Mouse (Mus musculus) MEL (cell line): ENCODE data around the gene St6galnac3. TPM values are rescaled to one million over a fixed set of nuclear protein-coding genes. Genes with fewer than 3 reads are reported as not detected.

ENCODE experiments used
- DNase-seq: peaks from one replicate; pipeline ENCODE4 v3.0.0; 2011; ENCODE audit warnings: low read depth, low spot score
- H3K27ac ChIP-seq: 2 replicates; pipeline ENCODE4 v1.5.1; 2012; ENCODE audit warnings: low read depth, mild to moderate bottlenecking, control low read depth, low read length, moderate library complexity; ENCODE audit not compliant: control insufficient read depth
- H3K27me3 ChIP-seq, 2 experiments: fragments of 150-350 bp in 1 of 2; sonication (generic) in 1 of 2; 2 replicates each; pipeline ENCODE4 v1.6.1; 2012; ENCODE audit warnings: low read length in 2 of 2, mild to moderate bottlenecking in 2 of 2, improper control_type of control experiment in 1 of 2, moderate library complexity in 1 of 2; ENCODE audit not compliant: insufficient read depth in 2 of 2, control insufficient read depth in 1 of 2
- H3K36me3 ChIP-seq, 2 experiments: 2 replicates each; pipeline ENCODE4 v1.6.1; 2012 to 2014; ENCODE audit warnings: low read length in 2 of 2, improper control_type of control experiment in 1 of 2, inconsistent platforms in 1 of 2, mild to moderate bottlenecking in 1 of 2; ENCODE audit not compliant: insufficient read depth in 2 of 2, control insufficient read depth in 1 of 2
- H3K4me1 ChIP-seq, 2 experiments: fragments of 150-350 bp in 1 of 2; sonication (generic) in 1 of 2; 2 replicates each; pipeline ENCODE4 v1.6.1; 2012; ENCODE audit warnings: low read length in 2 of 2, improper control_type of control experiment in 1 of 2, mild to moderate bottlenecking in 1 of 2; ENCODE audit not compliant: insufficient read depth in 2 of 2, control insufficient read depth in 1 of 2
- H3K4me3 ChIP-seq, 2 experiments: fragments of 150-350 bp in 1 of 2; sonication (generic) in 1 of 2; 2 replicates each; pipeline ENCODE4 v1.5.1; 2012; ENCODE audit warnings: low read depth in 2 of 2, low read length in 2 of 2, mild to moderate bottlenecking in 2 of 2, moderate library complexity in 2 of 2, control low read depth in 1 of 2, improper control_type of control experiment in 1 of 2; ENCODE audit not compliant: control insufficient read depth in 1 of 2, insufficient read depth in 1 of 2
- H3K79me2 ChIP-seq: 2 replicates; pipeline ENCODE4 v1.6.1; 2012; ENCODE audit warnings: mild to moderate bottlenecking, low read length, moderate library complexity; ENCODE audit not compliant: control insufficient read depth, poor library complexity, insufficient read depth
- H3K9ac ChIP-seq: 2 replicates; pipeline ENCODE4 v1.6.1; 2012; ENCODE audit warnings: low read depth, mild to moderate bottlenecking, control low read depth, low read length, moderate library complexity; ENCODE audit not compliant: control insufficient read depth, poor library complexity, severe bottlenecking
- H3K9me3 ChIP-seq: fragments of 150-350 bp; sonication (generic); replicated peaks from 2 replicates; pipeline ENCODE4 v1.6.1; 2012; ENCODE audit warnings: mild to moderate bottlenecking, low read length, improper control_type of control experiment, moderate library complexity; ENCODE audit not compliant: insufficient read depth
- BHLHE40 ChIP-seq: IDR thresholded peaks from 2 replicates; pipeline ENCODE4 v1.6.1; 2012; ENCODE audit warnings: low read depth, mild to moderate bottlenecking, inconsistent platforms, low read length, improper control_type of control experiment, borderline replicate concordance
- CHD1 ChIP-seq: IDR thresholded peaks from 2 replicates; pipeline ENCODE4 v1.6.1; 2012; ENCODE audit warnings: low read depth, mild to moderate bottlenecking, inconsistent platforms, low read length, improper control_type of control experiment
- CTCF ChIP-seq, 3 experiments: IDR thresholded peaks in 2 of 3; conservative IDR thresholded peaks in 1 of 3; 2 replicates each; pipeline ENCODE4 v1.5.1; 2011 to 2012; ENCODE audit warnings: low read length in 3 of 3, low read depth in 2 of 3, mild to moderate bottlenecking in 2 of 3, improper control_type of control experiment in 1 of 3, inconsistent platforms in 1 of 3, mixed read lengths in 1 of 3, moderate library complexity in 1 of 3; ENCODE audit not compliant: control insufficient read depth in 1 of 3, insufficient read depth in 1 of 3, poor library complexity in 1 of 3, severe bottlenecking in 1 of 3
- E2F4 ChIP-seq: IDR thresholded peaks from 2 replicates; pipeline ENCODE4 v1.6.1; 2011; ENCODE audit warnings: low read depth, low read length, improper control_type of control experiment, borderline replicate concordance
- ELF1 ChIP-seq: IDR thresholded peaks from 2 replicates; pipeline ENCODE4 v1.6.1; 2014; ENCODE audit warnings: low read depth, mild to moderate bottlenecking, inconsistent platforms, low read length, improper control_type of control experiment, moderate library complexity
- ETS1 ChIP-seq: IDR thresholded peaks from 2 replicates; pipeline ENCODE4 v1.6.1; 2012; ENCODE audit warnings: low read depth, mild to moderate bottlenecking, inconsistent platforms, low read length, improper control_type of control experiment, moderate library complexity
- GATA1 ChIP-seq: IDR thresholded peaks from 2 replicates; pipeline ENCODE4 v1.6.1; 2011; ENCODE audit warnings: low read depth, low read length, improper control_type of control experiment
- HCFC1 ChIP-seq: IDR thresholded peaks from 2 replicates; pipeline ENCODE4 v1.6.1; 2012; ENCODE audit warnings: low read depth, mild to moderate bottlenecking, inconsistent platforms, low read length, improper control_type of control experiment, moderate library complexity
- MAZ ChIP-seq: IDR thresholded peaks from 2 replicates; pipeline ENCODE4 v1.6.1; 2012; ENCODE audit warnings: low read depth, mild to moderate bottlenecking, inconsistent platforms, low read length, improper control_type of control experiment
- MEF2A ChIP-seq: IDR thresholded peaks from 2 replicates; pipeline ENCODE4 v1.6.1; 2014; ENCODE audit warnings: low read depth, mild to moderate bottlenecking, inconsistent platforms, low read length, improper control_type of control experiment; ENCODE audit not compliant: poor library complexity, insufficient replicate concordance, severe bottlenecking; ENCODE audit errors: extremely low read depth
- MXI1 ChIP-seq: IDR thresholded peaks from 2 replicates; pipeline ENCODE4 v1.6.1; 2011; ENCODE audit warnings: mild to moderate bottlenecking, low read depth, low read length, improper control_type of control experiment
- RAD21 ChIP-seq: IDR thresholded peaks from 2 replicates; pipeline ENCODE4 v1.6.1; 2011; ENCODE audit warnings: mild to moderate bottlenecking, low read depth, low read length, improper control_type of control experiment
- SIN3A ChIP-seq: IDR thresholded peaks from 2 replicates; pipeline ENCODE4 v1.6.1; 2012; ENCODE audit warnings: low read length, improper control_type of control experiment, inconsistent platforms
- SMC3 ChIP-seq: IDR thresholded peaks from 2 replicates; pipeline ENCODE4 v1.6.1; 2011; ENCODE audit warnings: low read depth, low read length, improper control_type of control experiment
- TBP ChIP-seq: IDR thresholded peaks from 2 replicates; pipeline ENCODE4 v1.8.0; 2011; ENCODE audit warnings: low read depth, low read length, improper control_type of control experiment
- UBTF ChIP-seq: IDR thresholded peaks from 2 replicates; pipeline ENCODE4 v1.6.1; 2012; ENCODE audit warnings: low read depth, mild to moderate bottlenecking, inconsistent platforms, low read length, improper control_type of control experiment, moderate library complexity, borderline replicate concordance; ENCODE audit not compliant: insufficient read depth
- ZC3H11A ChIP-seq: IDR thresholded peaks from 2 replicates; pipeline ENCODE4 v1.6.1; 2012; ENCODE audit warnings: low read depth, mild to moderate bottlenecking, inconsistent platforms, low read length, improper control_type of control experiment
- ZMIZ1 ChIP-seq: IDR thresholded peaks from 2 replicates; pipeline ENCODE4 v1.6.1; 2012; ENCODE audit warnings: low read depth, mild to moderate bottlenecking, inconsistent platforms, low read length, improper control_type of control experiment, moderate library complexity
- ZNF384 ChIP-seq: IDR thresholded peaks from 2 replicates; pipeline ENCODE4 v1.6.1; 2012; ENCODE audit warnings: low read depth, mild to moderate bottlenecking, inconsistent platforms, low read length, improper control_type of control experiment
- polyA plus RNA-seq, 2 experiments: library from polyadenylated mRNA; stranded (reverse) in 1 of 2; unstranded in 1 of 2; fragments of >175 nt in 1 of 2; fragments of >200 nt in 1 of 2; gene quantifications; 2 replicates each; pipeline versions ENCODE4 v1.2.1 to v1.2.4; 2012; ENCODE audit warnings: low replicate concordance in 2 of 2, low read depth in 1 of 2; ENCODE audit not compliant: insufficient read length in 2 of 2, insufficient read depth in 1 of 2, missing spikeins in 1 of 2
- total RNA-seq: library from RNA; depleted of rRNA; stranded (reverse); fragments of 300-350 nt; gene quantifications from 2 replicates; pipeline ENCODE4 v1.2.3, GENCODE M21; 2012

Gene St6galnac3
- total and polyA plus RNA-seq, 3 experiments, result 7.8 to 11.4 TPM; not detected in 1

GRCm38 (mm10) chr3:153409286-153409685, 315.7 kb downstream of the St6galnac3 start:
- DNase-seq, result no peak
- Histone ChIP-seq H3K4me3 (no peak overlapping the region), H3K9me3 (no peaks in the 10 kb centered on the region), H3K27ac (no peak overlapping the region), H3K27me3 (no peaks in the 10 kb centered on the region), H3K79me2 (no peaks in the 10 kb centered on the region), H3K36me3 (no peaks in the 10 kb centered on the region; a peak in 1 of 4 replicates), H3K4me1 (no peaks in the 10 kb centered on the region), H3K9ac (no peak overlapping the region)
- no peak for TF ChIP-seq ELF1
- TF ChIP-seq ZNF384, result no peak
- TF ChIP-seq MAZ, result no peak
- no peak for TF ChIP-seq HCFC1
- no peak for TF ChIP-seq CHD1
- TF ChIP-seq MEF2A, result no peak
- no peak for TF ChIP-seq UBTF
- no peak for TF ChIP-seq RAD21
- no peak for TF ChIP-seq E2F4
- TF ChIP-seq ZMIZ1, result no peak
- TF ChIP-seq GATA1, result no peak
- no peak for TF ChIP-seq ETS1
- no peak for TF ChIP-seq ZC3H11A
- no peak for TF ChIP-seq SMC3
- no peak for TF ChIP-seq SIN3A

GRCm38 (mm10) chr3:153408361-153408760, 316.6 kb downstream of the St6galnac3 start:
- no peaks in the 10 kb centered on the region for H3K9me3 ChIP-seq
- no peaks in the 10 kb centered on the region for H3K79me2 ChIP-seq
- H3K4me3 ChIP-seq, result no peak overlapping the region
- no peak for TF ChIP-seq MAZ
- no peak for TF ChIP-seq HCFC1
- no peak for TF ChIP-seq MXI1
- no peak for TF ChIP-seq CTCF (IDR thresholded peaks at IDR 0.05 in 2 of 3, conservative IDR thresholded peaks at IDR 0.05 in 1 of 3; ENCODE audit: control insufficient read depth in 1 of 3, insufficient read depth in 1 of 3, low read depth in 2 of 3, low read length in 3 of 3, poor library complexity in 1 of 3, severe bottlenecking in 1 of 3)
- no peak for TF ChIP-seq BHLHE40
- TF ChIP-seq TBP, result no peak
- H3K27ac ChIP-seq, result no peak overlapping the region
- no peak overlapping the region for H3K9ac ChIP-seq
- no peaks in the 10 kb centered on the region for H3K27me3 ChIP-seq
- no peaks in the 10 kb centered on the region; a peak in 1 of 4 replicates for H3K36me3 ChIP-seq
- H3K4me1 ChIP-seq, result no peaks in the 10 kb centered on the region
- no peak for DNase-seq
